Mouse (Mus musculus): ENCODE data around the gene Jmjd8.

The Jmjd8 gene

DNA sequence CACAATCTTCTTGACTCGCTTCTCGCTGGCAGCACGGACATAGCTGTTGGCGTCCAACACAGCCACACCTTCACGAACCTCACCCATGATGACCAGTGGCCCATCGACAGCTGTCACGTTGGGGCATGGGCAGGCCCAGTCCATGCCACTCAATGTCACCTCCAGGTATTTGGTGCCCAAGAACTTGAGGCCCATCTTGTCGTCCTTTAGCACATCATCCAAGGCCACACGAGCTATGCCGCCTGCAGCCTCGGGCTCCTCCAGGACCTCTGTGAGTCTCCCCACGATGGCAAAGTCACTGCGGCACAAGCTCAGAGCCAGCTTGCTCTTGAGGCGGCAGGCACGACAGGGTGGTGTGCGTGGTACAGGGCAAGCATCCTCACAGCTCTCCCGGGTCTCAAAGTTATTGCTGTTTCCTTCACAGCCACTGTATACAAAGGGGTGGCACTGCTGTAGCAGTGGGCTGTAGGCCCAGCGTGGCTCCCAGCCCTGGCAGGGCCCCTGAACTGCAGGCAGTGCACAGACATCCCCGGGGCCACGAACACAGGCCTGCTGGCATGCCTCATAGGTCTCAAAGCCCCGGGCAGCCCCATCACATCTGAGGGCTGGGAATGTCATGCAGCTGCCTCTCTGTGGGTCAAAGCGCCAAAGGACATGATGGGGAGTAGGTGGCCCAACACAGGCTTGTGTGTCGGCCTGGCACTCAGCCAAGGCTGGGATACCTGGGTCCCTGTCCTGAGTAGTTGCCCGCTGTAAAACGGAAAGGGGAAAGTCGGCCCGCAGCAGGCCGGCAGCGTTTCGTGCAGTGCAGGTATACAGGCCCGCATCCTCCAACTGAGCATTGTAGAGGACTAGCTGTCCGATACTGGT lies 49.3 kb downstream of the Jmjd8 start:
- no peak for DNase-seq (ENCODE audit: low read depth, low spot score)

- DNase-seq (ENCODE audit: low read depth, low spot score) = no peak
Observed at GRCm38 (mm10) chr17:25878611-25879180, 50.0 kb downstream of the Jmjd8 start.

DNA sequence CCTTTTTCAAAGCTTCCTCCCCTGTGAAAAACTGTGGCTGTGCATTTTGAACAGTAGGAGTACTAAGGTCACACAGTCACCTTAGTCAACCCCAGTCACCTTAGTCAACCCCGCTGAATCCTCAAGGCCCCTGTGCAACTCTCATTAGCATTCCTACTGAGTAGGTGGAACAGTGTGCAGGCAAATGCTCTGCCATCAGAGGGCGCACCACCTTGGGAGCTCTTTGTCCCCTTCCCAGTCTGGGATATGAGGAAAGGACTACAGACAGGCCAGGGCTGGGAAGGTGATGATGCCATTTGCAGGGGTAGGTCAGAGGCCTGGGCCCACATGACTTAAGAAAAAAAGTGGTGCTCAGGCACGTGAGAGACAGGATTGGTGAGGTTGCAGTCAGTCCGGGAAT lies 50.6 kb downstream of the Jmjd8 start:
- DNase-seq (ENCODE audit: low read depth, low spot score) = no peak

DNA sequence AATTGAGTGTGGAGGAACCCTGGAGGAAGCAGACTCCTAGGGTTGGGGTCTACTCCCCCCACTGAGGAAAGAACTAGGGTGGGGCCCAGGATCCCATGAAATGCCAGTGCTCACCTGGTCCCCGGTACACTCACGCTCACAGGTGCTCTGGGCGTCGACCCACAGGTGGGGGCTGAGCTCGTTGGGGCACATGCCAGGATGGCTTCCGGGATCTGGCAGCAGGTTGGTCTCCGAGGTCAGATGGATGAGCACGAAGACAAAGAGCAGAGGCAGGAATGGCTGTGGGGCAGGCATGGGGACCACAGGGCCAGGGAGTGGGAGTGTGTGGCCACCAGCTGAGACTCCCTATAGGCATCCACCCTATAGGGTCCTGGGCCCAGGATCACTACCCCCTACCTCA lies 51.1 kb downstream of the Jmjd8 start:
- no peak for DNase-seq (ENCODE audit: low read depth, low spot score)

DNA sequence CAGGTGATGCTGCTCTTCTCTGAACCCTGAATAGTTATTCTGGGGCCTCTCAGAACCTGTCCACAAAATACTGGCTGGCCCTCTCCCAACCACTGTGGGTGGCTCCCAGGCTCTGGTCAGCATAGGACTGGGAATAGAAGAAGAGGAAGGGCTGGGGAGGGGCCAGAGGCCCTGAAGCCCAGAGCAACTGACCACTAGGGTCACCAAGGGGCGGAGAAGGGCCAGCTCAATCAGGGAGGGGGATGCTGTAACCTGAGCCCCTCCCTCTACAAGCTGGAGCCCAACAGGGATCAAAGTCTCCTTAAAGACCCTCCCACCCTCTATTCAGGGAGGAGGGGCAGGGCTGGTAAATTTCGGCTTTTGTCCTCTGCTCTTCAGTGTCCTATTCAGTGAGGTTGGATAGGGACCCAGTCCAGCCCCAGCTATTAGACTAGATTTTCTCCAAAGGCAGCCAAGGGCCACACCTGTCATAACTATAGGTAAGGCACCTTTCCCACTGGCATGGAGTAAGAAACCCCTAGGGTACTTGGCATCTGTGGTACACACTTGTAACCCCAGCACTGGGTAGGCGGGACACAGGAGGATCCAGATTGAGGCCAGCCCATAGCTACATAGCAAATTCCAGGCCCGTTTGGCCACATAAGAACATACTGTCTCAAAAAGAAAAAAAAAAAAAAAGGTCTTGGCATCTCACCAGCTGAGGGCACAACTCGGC lies 51.7 kb downstream of the Jmjd8 start, which contains the start of gene Wfikkn1:
TSS of gene Wfikkn1 (minus strand) at position 663 of the 715 bp plus-strand sequence.
- DNase-seq (ENCODE audit: low read depth, low spot score) = no peak

DNA sequence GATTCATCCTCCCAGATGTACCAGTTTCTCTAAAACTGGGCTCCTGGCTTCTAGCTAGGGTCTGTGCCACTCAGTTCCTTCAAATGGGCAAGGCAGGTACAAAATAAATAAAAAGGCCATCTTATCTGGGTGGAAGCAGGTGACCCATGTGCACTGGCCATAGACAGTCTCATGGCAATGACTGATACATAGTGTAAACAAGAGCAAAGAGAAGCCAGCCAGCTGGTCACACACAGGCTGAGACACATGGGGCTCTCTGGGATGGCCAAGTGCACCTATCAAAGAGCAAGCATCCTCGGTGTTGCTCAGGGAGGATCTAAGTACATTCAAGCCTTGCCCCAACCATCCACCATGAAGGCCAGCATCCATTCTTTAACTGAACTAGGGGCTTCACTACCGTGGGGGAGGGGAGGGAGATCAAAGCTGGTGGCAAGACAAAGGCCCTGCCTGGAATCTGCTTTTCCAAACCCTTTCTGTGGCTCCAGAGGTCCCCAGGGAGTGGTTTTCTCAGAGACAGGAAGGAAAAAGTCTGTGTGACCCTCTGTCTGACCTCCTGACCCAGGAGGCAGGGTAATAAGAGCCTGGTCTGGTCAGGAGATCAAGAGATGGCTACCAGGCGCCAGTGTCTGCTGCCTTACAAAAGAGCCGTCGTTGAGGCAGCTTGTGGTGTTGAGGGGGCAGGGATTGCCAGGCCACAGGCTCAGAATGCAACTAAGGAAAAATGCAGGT lies 52.4 kb downstream of the Jmjd8 start:
- no peak for DNase-seq (ENCODE audit: low read depth, low spot score)
